Mouse (Mus musculus): ENCODE results near the gene Anapc1.

GRCm38 (mm10) chr2:128620578-128620977 lies 66.6 kb downstream of the Anapc1 start:
- TF ChIP-seq POLR2A (IDR thresholded peaks at IDR 0.05; ENCODE audit: control insufficient read depth, low read depth, low read length) = no peak
- no peak for TF ChIP-seq CTCF (IDR thresholded peaks at IDR 0.05; ENCODE audit: control insufficient read depth, insufficient read depth, insufficient replicate concordance, low read depth, low read length)
